Mouse (Mus musculus) thymus, adult 2 months (tissue): ENCODE measurements around the gene Nkx6-1. TPM values are rescaled to one million over a fixed set of nuclear protein-coding genes. Genes with fewer than 3 reads are reported as not detected.

ENCODE experiments used
- DNase-seq: peaks from one replicate; pipeline ENCODE4 v3.0.0; 2021
- H3K27ac ChIP-seq: fragments of 200-500 bp; 2 replicates; pipeline ENCODE4 v1.5.1; 2012; ENCODE audit warnings: low read length, control low read depth; ENCODE audit not compliant: control insufficient read depth, insufficient read depth
- H3K27me3 ChIP-seq: fragments of 200-500 bp; 2 replicates; pipeline ENCODE4 v1.6.1; 2012; ENCODE audit warnings: mild to moderate bottlenecking, low read length, moderate library complexity, mixed read lengths; ENCODE audit not compliant: control insufficient read depth, insufficient read depth
- H3K36me3 ChIP-seq: fragments of 200-500 bp; 2 replicates; pipeline ENCODE4 v1.6.1; 2012; ENCODE audit warnings: mild to moderate bottlenecking, low read length, moderate library complexity; ENCODE audit not compliant: control insufficient read depth, insufficient read depth
- H3K4me1 ChIP-seq: fragments of 200-500 bp; replicated peaks from 2 replicates; pipeline ENCODE4 v1.6.1; 2012; ENCODE audit warnings: low read length; ENCODE audit not compliant: control insufficient read depth, insufficient read depth
- H3K4me3 ChIP-seq: fragments of 200-500 bp; 2 replicates; pipeline ENCODE4 v1.5.1; 2012; ENCODE audit warnings: mild to moderate bottlenecking, low read length, control low read depth, moderate library complexity; ENCODE audit not compliant: control insufficient read depth, insufficient read depth
- CTCF ChIP-seq: fragments of 200-500 bp; IDR thresholded peaks from 2 replicates; pipeline ENCODE4 v1.5.1; 2012; ENCODE audit warnings: mild to moderate bottlenecking, control low read depth, low read length, moderate library complexity, borderline replicate concordance; ENCODE audit not compliant: control insufficient read depth, poor library complexity, insufficient read depth; ENCODE audit errors: extremely low read depth
- POLR2A ChIP-seq: fragments of 200-500 bp; IDR thresholded peaks from 2 replicates; pipeline ENCODE4 v1.6.1; 2012; ENCODE audit warnings: mild to moderate bottlenecking, low read length, control low read depth, moderate library complexity; ENCODE audit not compliant: control insufficient read depth, poor library complexity, insufficient read depth; ENCODE audit errors: extremely low read depth
- WGBS: fragments of 180-500 bp; shearing (Covaris S2); methylation state at CpG from one replicate; pipeline ENCODE4 v1.1.7; 2018; 5-methylcytosine and 5-hydroxymethylcytosine counted together
- polyA plus RNA-seq: library from polyadenylated mRNA; depleted of rRNA; stranded (reverse); fragments of >200 nt; gene quantifications from 2 replicates; pipeline ENCODE4 v1.2.3, GENCODE M21; 2012; rRNA removed

Gene Nkx6-1
- polyA plus RNA-seq, 1 experiment = not detected

GRCm38 (mm10) chr5:101655418-101655817 is 9.4 kb downstream of the Nkx6-1 start:
- H3K36me3 ChIP-seq = no peaks in the 10 kb centered on the region
- 66% methylated on average over 7 of the region's 7 CpGs for WGBS
- no peak overlapping the region for H3K4me3 ChIP-seq
- H3K27ac ChIP-seq = no peak overlapping the region
- TF ChIP-seq CTCF (no peak), POLR2A (no peak)
- DNase-seq = no peak
- H3K27me3 ChIP-seq = peaks cover 13% of the 10 kb centered on the region
- no peaks in the 10 kb centered on the region for H3K4me1 ChIP-seq

- TF ChIP-seq POLR2A (no peak), CTCF (no peak)
- Histone ChIP-seq H3K4me3 (no peak overlapping the region), H3K36me3 (no peaks in the 10 kb centered on the region), H3K27me3 (peaks cover 7% of the 10 kb centered on the region), H3K27ac (no peak overlapping the region), H3K4me1 (no peaks in the 10 kb centered on the region)
- 13% methylated on average over 53 of the region's 53 CpGs for WGBS
- DNase-seq = no peak
Measured at GRCm38 (mm10) chr5:101647726-101648686, 16.8 kb downstream of the Nkx6-1 start.

- no peak for DNase-seq
- H3K4me1 ChIP-seq = no peaks in the 10 kb centered on the region
- no peaks in the 10 kb centered on the region for H3K36me3 ChIP-seq
- peaks cover 7% of the 10 kb centered on the region for H3K27me3 ChIP-seq
- H3K27ac ChIP-seq = no peak overlapping the region
- no peak for TF ChIP-seq CTCF
- TF ChIP-seq POLR2A = no peak
- H3K4me3 ChIP-seq = no peak overlapping the region
- 38% methylated on average over 20 of the region's 20 CpGs for WGBS
Measured at GRCm38 (mm10) chr5:101646961-101647575, 17.7 kb downstream of the Nkx6-1 start.

GRCm38 (mm10) chr5:101645071-101645470 is 19.7 kb downstream of the Nkx6-1 start:
- Histone ChIP-seq H3K4me1 (no peaks in the 10 kb centered on the region), H3K27me3 (peaks cover 7% of the 10 kb centered on the region), H3K4me3 (no peak overlapping the region), H3K27ac (no peak overlapping the region), H3K36me3 (no peaks in the 10 kb centered on the region)
- no peak for DNase-seq
- TF ChIP-seq CTCF (no peak), POLR2A (no peak)
- WGBS = 89% methylated on average over 8 of the region's 8 CpGs

GRCm38 (mm10) chr5:101638101-101638500 is 26.7 kb downstream of the Nkx6-1 start:
- Histone ChIP-seq H3K36me3 (no peaks in the 10 kb centered on the region), H3K27ac (no peak overlapping the region), H3K4me1 (no peaks in the 10 kb centered on the region), H3K27me3 (no peaks in the 10 kb centered on the region), H3K4me3 (no peak overlapping the region)
- WGBS = 91% methylated on average over 4 of the region's 4 CpGs
- TF ChIP-seq CTCF = no peak
- no peak for TF ChIP-seq POLR2A
- DNase-seq = no peak

Other genes with a start within 250 kb of the Nkx6-1 start
- 16.2 and 22.7 TPM in 2 replicates for gene Cds1, start 100.1 kb upstream of the Nkx6-1 start, polyA plus RNA-seq